Mouse (Mus musculus) myocyte (in vitro differentiated cells): ENCODE measurements at regions not wholly inside any gene's neighbourhood (a gene's known extent, or its start where the extent isn't known, plus 50 kb on each side); places are given as distances from the start of the nearest gene placed in this dataset.

Experiments used
- CEBPB ChIP-seq: IDR thresholded peaks from 2 replicates; pipeline ENCODE4 v1.6.1; 2011; ENCODE audit warnings: mild to moderate bottlenecking, moderate library complexity; ENCODE audit not compliant: poor library complexity, insufficient read depth, severe bottlenecking
- E2F4 ChIP-seq: IDR thresholded peaks from one replicate; pipeline ENCODE4 v1.6.1; 2011; ENCODE audit warnings: mild to moderate bottlenecking, control low read depth, moderate library complexity; ENCODE audit not compliant: insufficient read depth
- MAX ChIP-seq: IDR thresholded peaks from one replicate; pipeline ENCODE4 v1.6.1; 2011; ENCODE audit warnings: low read depth, mild to moderate bottlenecking, control low read depth
- MYOD1 ChIP-seq, 3 experiments: IDR thresholded peaks; one replicate each; pipeline ENCODE4 v1.6.1; 2011; ENCODE audit warnings: control low read depth in 2 of 3, low read depth in 2 of 3, mild to moderate bottlenecking in 2 of 3, moderate library complexity in 1 of 3; ENCODE audit not compliant: insufficient read length in 2 of 3, control insufficient read depth in 1 of 3
- MYOG ChIP-seq, 3 experiments: IDR thresholded peaks; one replicate each; pipeline ENCODE4 v1.6.1; 2011; ENCODE audit warnings: control low read depth in 2 of 3, low read depth in 2 of 3, mild to moderate bottlenecking in 2 of 3; ENCODE audit not compliant: insufficient read length in 2 of 3, control insufficient read depth in 1 of 3, insufficient read depth in 1 of 3
- POLR2A ChIP-seq: IDR thresholded peaks from one replicate; pipeline ENCODE4 v1.6.1; 2011; ENCODE audit warnings: low read depth, mild to moderate bottlenecking, control low read depth, moderate library complexity; ENCODE audit not compliant: insufficient read length
- POLR2AphosphoS2 ChIP-seq: IDR thresholded peaks from one replicate; pipeline ENCODE4 v1.6.1; 2011; ENCODE audit warnings: low read depth, control low read depth; ENCODE audit not compliant: insufficient read length
- REST ChIP-seq: IDR thresholded peaks from one replicate; pipeline ENCODE4 v1.6.1; 2011; ENCODE audit warnings: mild to moderate bottlenecking, control low read depth, moderate library complexity; ENCODE audit not compliant: insufficient read depth, insufficient read length
- SRF ChIP-seq: IDR thresholded peaks from one replicate; pipeline ENCODE4 v1.6.1; 2011; ENCODE audit warnings: low read depth; ENCODE audit not compliant: control insufficient read depth, insufficient read length
- TCF12 ChIP-seq: IDR thresholded peaks from one replicate; pipeline ENCODE4 v1.6.1; 2011; ENCODE audit warnings: mild to moderate bottlenecking, control low read depth; ENCODE audit not compliant: poor library complexity, insufficient read depth, severe bottlenecking
- TCF3 ChIP-seq: IDR thresholded peaks from one replicate; pipeline ENCODE4 v1.6.1; 2011; ENCODE audit warnings: low read depth, control low read depth; ENCODE audit not compliant: insufficient read length
- USF1 ChIP-seq: IDR thresholded peaks from one replicate; pipeline ENCODE4 v1.6.1; 2011; ENCODE audit warnings: low read depth, mild to moderate bottlenecking, control low read depth, moderate library complexity

DNA sequence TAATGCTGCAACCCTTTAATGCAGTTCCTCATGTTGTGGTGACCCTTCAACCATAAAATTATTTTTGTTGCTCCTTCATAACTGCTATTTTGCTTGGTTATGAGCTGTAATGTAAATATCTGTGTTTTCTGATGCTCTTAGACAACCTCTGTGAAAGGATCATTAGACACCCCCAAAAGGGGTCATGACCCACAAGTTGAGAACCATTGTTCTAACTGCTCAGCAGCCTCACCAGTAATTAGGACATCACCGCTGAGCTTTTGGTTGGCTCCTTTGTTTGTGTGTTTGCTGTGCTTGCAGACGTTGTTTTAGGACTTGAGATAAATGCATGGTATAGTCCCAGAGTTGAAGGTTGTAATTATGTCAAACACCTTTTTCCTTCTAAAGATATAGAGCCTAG is 191.4 kb upstream of the Kif2a start:
- no peak for TF ChIP-seq POLR2A
- TF ChIP-seq MYOD1 (IDR thresholded peaks at IDR 0.05; ENCODE audit: control insufficient read depth in 1 of 3, insufficient read length in 2 of 3, low read depth in 2 of 3) = no peak
- no peak for TF ChIP-seq MAX
- no peak for TF ChIP-seq USF1
- no peak for TF ChIP-seq TCF12
- TF ChIP-seq SRF = no peak
- TF ChIP-seq REST = no peak
- TF ChIP-seq E2F4 = no peak
- TF ChIP-seq TCF3 = no peak
- TF ChIP-seq POLR2AphosphoS2 = no peak
- no peak for TF ChIP-seq CEBPB
- no peak for TF ChIP-seq MYOG (IDR thresholded peaks at IDR 0.05; ENCODE audit: control insufficient read depth in 1 of 3, insufficient read depth in 1 of 3, insufficient read length in 2 of 3, low read depth in 2 of 3)
